In genomic region chr1:35851681-35852409, GRCm38 (mm10) we compare ENCODE assay signal across 26 mouse cellular contexts.
A peak's percentile ranks its signal among the peaks of the same experiment; 100 is the strongest.
DNase-seq lines count a peak whose midpoint lies in the region; ATAC-seq and TF ChIP-seq lines count a peak whose summit lies in the region.
"Had no signal": no experiment of that assay in that cellular context is flagged by ENCODE, and none has a peak within 500 bp of the region (broad histone marks: within the 10 kb centered on the region; RNA-seq: fewer than 3 reads in every experiment).

No protein-coding gene starts in this region.

- 98% methylated on average over 4 of the region's 4 CpGs for WGBS in neural tube, embryonic 15.5 days

- peaks cover 42 to 61% of the 10 kb centered on the region in 2 experiments for H3K4me1 ChIP-seq in CH12.LX (ENCODE audit: control insufficient read depth in 1 of 2, insufficient read depth in 2 of 2)
- 0 out of 2 replicates have a peak, but pooled peaks cover 6% of the 10 kb centered on the region for H3K4me1 ChIP-seq in neural tube, embryonic 15.5 days
- H3K4me1 ChIP-seq: embryonic facial prominence, embryonic 12.5 days; embryonic facial prominence, embryonic 15.5 days; intestine, embryonic 15.5 days had no signal

- dilution Hi-C loops in CH12.LX (cut with MboI; ENCODE audit: extremely low pct_ligation_motif_present, extremely low pct_unique_long_range_greater_than_20kb, low sequenced_read_pairs) = no loop called here

- no peaks in the 10 kb centered on the region for H3K79me2 ChIP-seq in CH12.LX (replicated peaks; ENCODE audit: control insufficient read depth, extremely low read depth, insufficient read depth, poor library complexity, severe bottlenecking)

- no peak for TF ChIP-seq CTCF in CH12.LX (conservative IDR thresholded peaks at IDR 0.05 in 1 of 2, IDR thresholded peaks at IDR 0.05 in 1 of 2; ENCODE audit: low read depth in 2 of 2, low read length in 2 of 2)

- TF ChIP-seq POLR2A in CH12.LX (IDR thresholded peaks at IDR 0.05; ENCODE audit: low read depth, low read length) = no peak

- no peak for TF ChIP-seq RAD21 in CH12.LX (IDR thresholded peaks at IDR 0.05; ENCODE audit: low read depth, low read length)

- no peak overlapping the region for H3K9ac ChIP-seq in CH12.LX (ENCODE audit: insufficient read depth, low read depth)
- H3K9ac ChIP-seq in neural tube, embryonic 15.5 days (replicated peaks) = no peak overlapping the region
- H3K9ac ChIP-seq: embryonic facial prominence, embryonic 12.5 days; embryonic facial prominence, embryonic 15.5 days; forebrain, postnatal 0 days; heart, embryonic 13.5 days; hindbrain, embryonic 14.5 days; intestine, embryonic 15.5 days had no signal

- H3K36me3 ChIP-seq in CH12.LX (replicated peaks in 1 of 2; ENCODE audit: control insufficient read depth in 1 of 2, insufficient read depth in 1 of 2, low read length in 1 of 2) = no peaks in the 10 kb centered on the region
- no peaks in the 10 kb centered on the region for H3K36me3 ChIP-seq in neural tube, embryonic 15.5 days
- H3K36me3 ChIP-seq: embryonic facial prominence, embryonic 12.5 days; embryonic facial prominence, embryonic 15.5 days; heart, embryonic 13.5 days; intestine, embryonic 15.5 days had no signal

- no peak for ATAC-seq in neural tube, embryonic 15.5 days (ENCODE audit: low FRiP score)
- ATAC-seq: activated CD4-positive, CD25-positive, alpha-beta regulatory T cell, adult 4 months; forebrain, embryonic 14.5 days; forebrain, postnatal 0 days; hindbrain, postnatal 0 days; intestine, embryonic 15.5 days had no signal

- H3K9me3 ChIP-seq in CH12.LX (replicated peaks; ENCODE audit: low read length) = no peaks in the 10 kb centered on the region
- H3K9me3 ChIP-seq in neural tube, embryonic 15.5 days (replicated peaks) = no peaks in the 10 kb centered on the region
- H3K9me3 ChIP-seq: embryonic facial prominence, embryonic 12.5 days; embryonic facial prominence, embryonic 15.5 days; heart, embryonic 13.5 days; intestine, embryonic 15.5 days had no signal

- no peak overlapping the region for H3K4me2 ChIP-seq in CH12.LX (ENCODE audit: insufficient read depth, low read depth, poor library complexity, severe bottlenecking)
- H3K4me2 ChIP-seq in neural tube, embryonic 15.5 days = no peak overlapping the region
- H3K4me2 ChIP-seq: embryonic facial prominence, embryonic 12.5 days; embryonic facial prominence, embryonic 15.5 days; heart, embryonic 13.5 days; hindbrain, embryonic 14.5 days; intestine, embryonic 15.5 days had no signal

- no peaks in the 10 kb centered on the region for H3K27me3 ChIP-seq in CH12.LX (replicated peaks)
- no peaks in the 10 kb centered on the region for H3K27me3 ChIP-seq in neural tube, embryonic 15.5 days (replicated peaks)
- H3K27me3 ChIP-seq: embryonic facial prominence, embryonic 12.5 days; embryonic facial prominence, embryonic 15.5 days; heart, embryonic 13.5 days; intestine, embryonic 15.5 days had no signal

- in situ Hi-C loops in CH12.LX (cut with MboI; ENCODE audit: low pct_ligation_motif_present, low pct_unique_long_range_greater_than_20kb, low sequenced_read_pairs) = loop anchor here (10.0 kb wide), 1 partner anchor 283 kb away; no protein-coding TSS in a partner anchor

- DNase-seq in heart, adult 11 months = peak; percentile 76
- DNase-seq in heart, adult 9 months (ENCODE audit: low spot score in 2 of 2) = no peak
- DNase-seq in testis, postnatal 10 days (ENCODE audit: low spot score) = peak; percentile 24
- DNase-seq in testis, postnatal 14 days (ENCODE audit: low spot score) = no peak
- no peak for DNase-seq in CH12.LX (ENCODE audit: extremely low read depth)
- no peak for DNase-seq in cerebellum, postnatal 14 days
- DNase-seq: adrenal gland, adult 8-10 months; adrenal gland, postnatal 36 days; B cell, adult 2 months; cerebellum, adult 18-20 months; cerebellum, adult 9-10 months; cerebellum, postnatal 25 days; forebrain, postnatal 0 days; gastrocnemius, postnatal 25 days; heart, postnatal 14 days; heart, postnatal 4 days had no signal

- TF ChIP-seq EP300 in CH12.LX (IDR thresholded peaks at IDR 0.05; ENCODE audit: low read length) = peak; percentile 89

- H3K4me3 ChIP-seq in CH12.LX (replicated peaks in 1 of 3; ENCODE audit: low read depth in 2 of 3, low read length in 2 of 3, poor library complexity in 1 of 3) = no peak overlapping the region
- H3K4me3 ChIP-seq in neural tube, embryonic 15.5 days (replicated peaks) = no peak overlapping the region
- H3K4me3 ChIP-seq: embryonic facial prominence, embryonic 12.5 days; embryonic facial prominence, embryonic 15.5 days; heart, adult 2 months; heart, embryonic 13.5 days; intestine, embryonic 15.5 days had no signal

- peak overlapping the region; percentile 49; the same call in 1 of the 2 replicates for H3K27ac ChIP-seq in CH12.LX (ENCODE audit: insufficient read depth, low read depth)
- H3K27ac ChIP-seq in neural tube, embryonic 15.5 days (replicated peaks) = no peak overlapping the region
- H3K27ac ChIP-seq: embryonic facial prominence, embryonic 12.5 days; embryonic facial prominence, embryonic 15.5 days; heart, adult 2 months; heart, embryonic 13.5 days; hindbrain, embryonic 14.5 days; hindbrain, postnatal 0 days; intestine, embryonic 15.5 days had no signal

TF ChIP-seq in CH12.LX, 34 proteins besides CTCF, POLR2A, EP300 and RAD21:
- peak; percentile 77 for TF ChIP-seq BHLHE40 (IDR thresholded peaks at IDR 0.05; ENCODE audit: low read depth, low read length)
- TF ChIP-seq JUND (conservative IDR thresholded peaks at IDR 0.05; ENCODE audit: low read depth, low read length) = peak; percentile 65
- no peak for TF ChIP-seq POLR2AphosphoS2 (IDR thresholded peaks at IDR 0.05; ENCODE audit: low read depth, low read length)
- TF ChIP-seq ETS1 (conservative IDR thresholded peaks at IDR 0.05; ENCODE audit: low read depth, low read length) = peak; percentile 75
- TF ChIP-seq MAFK (IDR thresholded peaks at IDR 0.05; ENCODE audit: insufficient replicate concordance, low read length) = peak; percentile 64; the same call in 1 of the 2 replicates
- peak; percentile 58 for TF ChIP-seq JUN (IDR thresholded peaks at IDR 0.05; ENCODE audit: insufficient read depth, low read depth, low read length)
- peak; percentile 91 for TF ChIP-seq IRF4 (IDR thresholded peaks at IDR 0.05; ENCODE audit: low read depth, low read length)
- TF ChIP-seq E2F4 (IDR thresholded peaks at IDR 0.05; ENCODE audit: insufficient replicate concordance, low read depth, low read length) = no peak
- TF ChIP-seq CHD2 (IDR thresholded peaks at IDR 0.05; ENCODE audit: low read length) = peak; percentile 50; the same call in 1 of the 2 replicates
- no peak for TF ChIP-seq USF2 (conservative IDR thresholded peaks at IDR 0.05; ENCODE audit: low read depth, low read length)
- TF ChIP-seq RCOR1 (conservative IDR thresholded peaks at IDR 0.05; ENCODE audit: low read depth, low read length) = peak; percentile 64
- TF ChIP-seq MEF2A (IDR thresholded peaks at IDR 0.05; ENCODE audit: borderline replicate concordance, low read depth, low read length) = peak; percentile 67
- no peak for TF ChIP-seq HCFC1 (IDR thresholded peaks at IDR 0.05; ENCODE audit: low read depth, low read length)
- no peak for TF ChIP-seq TBP (conservative IDR thresholded peaks at IDR 0.05; ENCODE audit: low read depth, low read length)

Comparison
In these comparisons a context has a peak if more than half of its experiments do, and no peak if none do; other contexts are left out.
1. DNase-seq: peak in heart, adult 11 months (single experiment) and testis, postnatal 10 days (single experiment); none in heart, adult 9 months (0 of 2), testis, postnatal 14 days (single experiment), CH12.LX (single experiment) and cerebellum, postnatal 14 days (0 of 2).